Mouse (Mus musculus): Measurements from ENCODE around the gene Hoxb6. TPM values are rescaled to one million over a fixed set of nuclear protein-coding genes. Genes with fewer than 3 reads are reported as not detected.

Hoxb6 gene
- total RNA-seq, 2 experiments from 2014 or later, result 37.0 to 68.1 TPM

DNA sequence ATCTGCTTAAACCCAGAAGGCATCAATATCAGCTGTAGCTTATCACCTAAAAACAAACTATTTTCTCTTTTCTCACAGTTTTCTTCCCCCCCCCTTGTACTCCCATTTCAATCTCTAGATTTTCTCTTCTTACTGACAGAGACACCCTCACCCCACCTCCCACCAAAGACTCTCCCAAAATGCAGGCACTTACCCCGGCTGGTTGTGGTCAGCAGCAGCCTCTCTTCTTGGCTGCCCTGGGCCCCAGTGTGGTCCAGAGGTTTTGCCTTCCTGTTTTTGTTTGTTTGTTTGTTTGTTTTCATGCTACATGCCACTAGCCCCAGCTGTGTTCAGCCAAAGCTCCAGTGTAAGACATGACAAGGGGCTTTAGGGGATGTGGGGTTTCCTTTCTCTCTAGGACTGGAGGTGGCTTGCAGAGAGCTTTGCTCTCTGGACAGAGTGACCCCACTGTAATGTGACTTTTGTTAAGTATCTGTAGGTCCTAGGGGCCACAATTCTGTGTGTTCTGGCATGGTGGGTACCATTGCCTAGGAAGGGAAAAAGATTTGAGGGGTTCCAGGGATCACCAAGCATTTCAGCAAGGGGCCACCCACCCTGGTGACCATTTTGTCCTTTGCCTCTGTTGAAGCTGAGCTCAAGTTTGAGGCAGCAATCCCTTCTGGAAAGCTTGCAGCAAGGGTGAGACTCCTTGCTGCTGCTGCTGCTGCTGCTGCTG is 24.1 kb upstream of the Hoxb6 start:
- peak; percentile 9 to 20 for DNase-seq (ENCODE audit: low spot score in 2 of 2)

DNA sequence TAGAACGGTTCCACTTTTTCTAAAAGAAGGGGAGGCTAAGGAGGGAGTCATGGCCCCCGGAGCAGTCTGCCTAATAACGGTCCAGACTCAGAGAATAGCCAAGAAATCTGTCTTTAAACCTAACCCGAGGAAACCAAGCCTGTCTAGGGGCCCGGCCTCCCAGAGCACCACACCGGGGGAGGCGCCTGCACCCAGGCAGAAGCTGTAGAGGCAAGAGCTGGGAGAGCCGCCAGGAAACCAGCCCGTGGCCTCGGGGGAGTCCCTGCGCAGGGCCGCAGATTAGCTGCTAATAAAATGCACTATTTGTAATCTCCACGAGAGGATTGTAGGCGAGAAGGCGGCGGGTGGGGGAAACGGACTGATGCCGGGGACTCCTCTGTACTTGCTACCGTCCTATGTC is 22.4 kb upstream of the Hoxb6 start:
- peak; percentile 72 to 81 for DNase-seq (ENCODE audit: low spot score in 2 of 2)

DNA sequence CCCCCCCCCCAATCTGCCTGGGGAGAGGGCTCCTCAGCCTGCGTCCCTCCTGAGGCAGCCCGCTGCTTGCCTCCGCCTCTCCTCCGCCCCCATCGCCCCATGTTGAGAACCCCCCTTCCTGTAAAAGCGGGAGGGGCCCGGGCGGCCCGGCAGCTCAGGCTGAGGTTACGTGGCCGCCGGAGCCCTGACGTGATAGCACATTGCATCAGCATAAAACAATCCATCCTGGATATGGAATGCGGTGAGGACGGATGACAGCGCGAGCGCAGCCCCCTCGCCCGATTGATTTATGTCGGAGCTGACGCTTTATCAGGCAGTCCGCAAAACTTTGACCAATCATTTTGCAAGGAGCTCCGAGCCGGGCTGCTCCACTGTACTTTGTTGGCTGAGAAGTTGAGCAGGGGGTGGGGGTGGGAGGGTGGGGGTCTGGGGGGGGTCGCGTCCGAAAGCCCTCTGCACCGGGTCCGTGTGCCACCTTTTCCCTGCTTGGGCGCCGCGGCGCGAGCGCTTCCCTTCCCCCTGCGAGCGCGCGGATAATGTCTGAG is 21.2 kb upstream of the Hoxb6 start, which contains the start of gene Hoxb9:
Hoxb9 (plus strand) TSS at position 462 of the 545 bp plus-strand sequence.
- peak; percentile 74 to 85 for DNase-seq (ENCODE audit: low spot score in 2 of 2)

DNA sequence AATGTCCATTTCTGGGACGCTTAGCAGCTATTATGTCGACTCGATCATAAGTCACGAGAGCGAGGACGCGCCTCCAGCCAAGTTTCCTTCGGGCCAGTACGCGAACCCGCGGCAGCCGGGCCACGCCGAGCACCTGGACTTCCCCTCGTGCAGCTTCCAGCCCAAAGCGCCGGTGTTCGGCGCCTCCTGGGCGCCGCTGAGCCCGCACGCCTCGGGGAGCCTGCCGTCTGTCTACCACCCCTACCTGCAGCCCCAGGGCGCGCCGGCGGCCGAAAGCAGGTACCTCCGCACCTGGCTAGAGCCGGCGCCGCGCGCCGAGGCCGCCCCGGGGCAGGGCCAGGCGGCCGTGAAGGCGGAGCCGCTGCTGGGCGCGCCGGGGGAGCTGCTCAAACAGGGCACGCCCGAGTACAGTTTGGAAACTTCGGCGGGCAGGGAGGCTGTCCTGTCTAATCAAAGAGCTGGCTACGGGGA is 20.7 kb upstream of the Hoxb6 start:
- peak; percentile 63 to 76 for DNase-seq (ENCODE audit: low spot score in 2 of 2)

DNA sequence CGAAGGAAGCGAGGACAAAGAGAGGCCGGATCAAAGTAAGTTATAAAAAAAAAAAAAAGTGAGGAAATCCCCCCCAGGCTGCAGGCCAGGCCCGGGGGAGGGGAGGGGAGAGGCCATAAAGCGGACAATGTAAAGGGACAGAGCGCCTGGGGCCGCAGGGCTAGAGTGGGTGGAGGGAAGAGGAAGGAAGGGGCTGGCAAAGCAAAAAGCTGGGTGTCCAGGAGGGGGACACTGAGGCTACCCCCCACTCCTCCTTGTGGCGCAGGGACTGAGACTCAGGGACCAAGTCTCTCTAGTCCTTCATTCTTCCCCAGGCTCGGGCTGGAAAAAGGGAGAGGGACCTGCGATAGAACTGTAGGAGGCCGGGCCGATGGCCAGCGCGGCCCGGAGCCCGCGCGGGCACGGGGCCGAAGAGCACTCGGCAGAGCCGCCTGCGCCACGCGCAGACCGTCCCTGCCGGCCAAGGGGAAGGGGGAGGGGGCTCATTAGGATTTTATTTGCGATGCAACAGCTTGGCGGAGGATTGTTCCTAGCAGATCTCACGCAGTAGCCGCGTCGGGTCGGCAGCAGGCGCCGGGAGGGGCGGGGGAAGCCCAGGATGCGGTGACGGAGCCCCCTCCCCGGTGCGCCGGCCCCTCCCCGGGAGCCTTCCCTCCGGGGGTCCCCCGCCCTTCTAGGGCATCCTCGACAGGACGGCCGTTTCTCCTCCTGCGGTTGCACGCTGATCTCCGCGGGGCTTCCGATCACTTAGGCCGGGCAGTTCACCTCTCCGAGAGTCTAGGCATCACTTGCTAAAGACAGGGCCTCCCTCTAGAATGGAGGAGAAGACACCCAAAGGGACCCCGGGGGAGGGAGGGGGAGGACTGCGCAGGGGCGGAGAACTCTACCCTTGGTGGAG is 20.0 kb upstream of the Hoxb6 start:
- peak in 1 of 2 experiments; percentile 54 for DNase-seq (ENCODE audit: low spot score in 2 of 2)

DNA sequence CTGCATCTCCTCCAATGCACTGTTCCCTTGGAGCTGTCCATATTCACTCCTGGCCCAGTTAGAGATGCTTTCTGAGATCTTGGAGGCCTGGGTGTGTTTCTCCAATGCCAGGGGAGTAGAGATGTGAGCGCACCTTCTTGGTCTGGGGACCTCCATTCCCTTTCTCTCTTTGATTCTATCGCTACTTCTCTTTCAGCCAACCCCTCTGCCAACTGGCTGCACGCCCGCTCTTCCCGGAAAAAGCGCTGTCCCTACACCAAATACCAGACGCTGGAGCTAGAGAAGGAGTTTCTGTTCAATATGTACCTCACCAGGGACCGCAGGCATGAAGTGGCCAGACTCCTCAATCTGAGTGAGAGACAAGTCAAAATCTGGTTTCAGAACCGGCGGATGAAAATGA is 17.8 kb upstream of the Hoxb6 start:
- DNase-seq (ENCODE audit: low spot score in 2 of 2), result no peak

DNA sequence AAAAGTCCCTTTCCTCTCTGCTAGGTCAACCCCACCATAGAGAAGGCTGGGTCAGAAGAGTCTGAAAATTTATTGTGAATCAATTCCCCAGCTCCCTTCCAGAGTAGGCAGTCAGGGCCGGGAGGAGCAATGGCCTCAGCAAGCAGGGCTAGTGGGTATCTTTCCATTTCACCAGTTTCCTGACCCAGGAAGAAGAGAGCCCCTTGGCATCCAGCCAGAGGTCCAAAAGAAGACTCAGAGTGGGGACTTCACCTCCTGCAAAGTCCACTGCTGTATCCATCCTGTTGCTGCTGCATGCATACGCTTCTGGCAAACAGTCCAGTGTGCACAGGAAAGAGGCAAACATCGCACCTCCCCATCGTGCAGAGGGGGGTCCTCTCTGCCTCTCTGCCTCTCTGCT is 16.4 kb upstream of the Hoxb6 start:
- peak in 1 of 2 experiments; percentile 64 for DNase-seq (ENCODE audit: low spot score in 2 of 2)

DNA sequence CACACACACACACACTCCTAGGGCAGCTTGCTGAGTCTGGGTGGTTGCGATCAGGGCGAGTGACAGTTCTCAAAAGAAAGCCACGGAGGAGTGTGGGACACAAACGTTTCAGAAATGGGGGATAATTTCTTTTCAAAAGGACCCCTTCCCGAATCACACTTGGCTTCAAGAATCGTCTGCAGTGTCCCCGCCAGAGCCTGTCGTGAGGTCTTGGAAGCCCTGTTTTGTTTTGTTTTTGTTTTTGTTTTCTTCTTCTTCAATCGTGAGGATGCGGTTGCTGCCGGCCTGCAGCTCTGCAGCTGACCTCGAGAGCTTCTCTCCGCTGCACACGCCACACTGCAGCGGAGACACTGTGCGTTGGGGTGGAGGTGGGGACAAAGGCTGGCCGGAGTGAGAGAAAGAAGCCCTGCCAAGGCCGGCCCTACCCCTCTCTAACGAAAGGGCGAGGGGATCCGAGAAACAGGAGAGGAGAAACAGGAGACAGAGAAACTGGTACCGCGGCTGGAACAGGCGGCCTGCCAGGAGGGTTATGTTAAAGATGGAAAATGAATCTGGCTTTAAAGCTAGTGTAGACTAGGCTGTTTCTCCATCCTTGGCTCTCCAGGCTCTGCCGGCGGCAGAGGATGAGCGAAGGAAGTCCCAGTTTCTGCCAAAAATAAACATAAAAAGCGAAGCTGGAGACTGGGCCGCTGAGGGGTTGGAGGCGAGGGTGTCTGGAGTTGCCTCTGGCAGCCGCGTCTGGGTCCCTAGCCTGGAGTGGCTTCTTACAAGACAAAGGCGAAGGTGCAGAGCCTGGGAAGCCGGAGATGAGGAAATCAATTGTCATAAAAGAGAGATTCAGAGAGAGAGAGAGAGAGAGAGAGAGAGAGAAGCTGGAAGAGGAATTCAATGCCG is 14.9 kb upstream of the Hoxb6 start:
- peak in 1 of 2 experiments; percentile 67 for DNase-seq (ENCODE audit: low spot score in 2 of 2)

DNA sequence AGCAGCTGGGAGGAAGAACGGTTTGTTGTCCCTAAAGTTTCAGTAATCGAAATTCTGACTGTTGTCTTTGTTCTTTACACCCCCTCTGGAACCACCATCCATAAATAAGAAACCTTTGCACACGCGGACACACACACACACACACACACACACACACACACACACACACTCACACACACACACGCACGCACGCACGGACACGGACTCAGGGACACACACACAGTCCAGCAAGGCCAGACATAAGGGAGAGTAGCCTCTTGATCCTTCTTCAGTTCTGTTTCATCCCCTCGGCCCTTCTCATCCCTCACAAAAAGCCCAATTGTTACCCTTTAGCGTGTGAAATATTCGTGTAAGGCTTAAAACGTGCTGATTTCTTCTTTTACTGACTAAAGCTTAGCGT is 14.0 kb upstream of the Hoxb6 start:
- DNase-seq (ENCODE audit: low spot score in 2 of 2), result no peak

DNA sequence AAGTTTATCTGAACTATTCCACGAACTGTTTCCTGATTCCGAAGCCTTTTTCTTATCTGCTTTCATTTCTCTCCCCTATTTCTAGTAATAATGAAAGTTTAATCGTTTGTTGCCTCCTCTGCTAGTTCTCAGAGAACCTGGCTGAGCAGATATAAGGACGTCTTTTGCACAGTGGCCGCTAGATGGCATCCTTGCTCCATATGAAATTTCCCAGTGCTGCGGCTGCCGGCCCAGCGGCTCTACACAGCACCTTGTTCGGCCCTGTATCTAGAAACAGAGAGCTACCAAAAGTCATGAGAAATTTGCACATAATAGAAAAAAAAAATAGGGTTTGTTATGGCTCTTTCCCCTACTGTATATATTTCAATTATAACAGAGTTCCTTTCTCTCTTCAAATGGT is 13.5 kb upstream of the Hoxb6 start:
- DNase-seq (ENCODE audit: low spot score in 2 of 2), result peak; percentile 90 to 93

DNA sequence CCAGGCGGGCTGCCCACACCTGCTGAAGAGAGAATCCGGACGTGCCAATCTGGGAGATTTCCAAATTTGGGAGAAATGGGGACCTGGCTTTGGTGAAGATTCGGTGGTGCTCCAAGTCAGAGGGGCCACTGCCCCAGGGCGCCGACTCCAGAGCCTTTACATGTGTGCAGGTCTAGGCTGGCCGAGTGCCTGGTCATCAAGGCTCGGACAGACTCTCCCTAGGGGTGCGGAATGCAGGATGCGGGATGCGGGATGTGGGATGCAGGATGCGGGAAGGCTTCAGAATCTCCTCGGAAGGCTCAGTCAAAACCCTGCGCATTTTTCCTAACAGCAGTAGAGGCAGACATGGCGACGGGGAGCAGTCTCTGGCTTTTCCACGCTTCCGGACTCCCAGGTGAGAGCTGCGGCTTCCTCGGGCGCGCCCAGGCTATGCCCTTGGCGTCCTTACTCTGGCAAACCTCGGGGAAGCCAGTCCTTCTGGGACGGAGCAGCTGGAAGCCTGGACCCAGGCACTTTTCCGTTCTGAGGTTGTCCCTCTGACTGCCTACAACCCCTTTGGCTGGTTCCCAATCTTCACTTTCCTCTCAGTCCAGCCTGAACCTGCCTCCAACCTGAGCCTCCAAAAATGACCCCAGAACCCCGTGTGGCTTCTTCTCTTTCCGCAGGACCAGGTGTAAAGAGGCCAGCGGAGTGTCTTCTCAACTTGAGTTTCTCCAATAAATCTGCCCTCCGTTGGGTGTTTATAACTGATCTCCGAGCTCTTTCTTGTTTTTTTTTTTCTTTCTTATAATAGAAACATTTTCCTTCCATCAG is 12.6 kb upstream of the Hoxb6 start:
- DNase-seq (ENCODE audit: low spot score in 2 of 2), result peak; percentile 46 to 56

DNA sequence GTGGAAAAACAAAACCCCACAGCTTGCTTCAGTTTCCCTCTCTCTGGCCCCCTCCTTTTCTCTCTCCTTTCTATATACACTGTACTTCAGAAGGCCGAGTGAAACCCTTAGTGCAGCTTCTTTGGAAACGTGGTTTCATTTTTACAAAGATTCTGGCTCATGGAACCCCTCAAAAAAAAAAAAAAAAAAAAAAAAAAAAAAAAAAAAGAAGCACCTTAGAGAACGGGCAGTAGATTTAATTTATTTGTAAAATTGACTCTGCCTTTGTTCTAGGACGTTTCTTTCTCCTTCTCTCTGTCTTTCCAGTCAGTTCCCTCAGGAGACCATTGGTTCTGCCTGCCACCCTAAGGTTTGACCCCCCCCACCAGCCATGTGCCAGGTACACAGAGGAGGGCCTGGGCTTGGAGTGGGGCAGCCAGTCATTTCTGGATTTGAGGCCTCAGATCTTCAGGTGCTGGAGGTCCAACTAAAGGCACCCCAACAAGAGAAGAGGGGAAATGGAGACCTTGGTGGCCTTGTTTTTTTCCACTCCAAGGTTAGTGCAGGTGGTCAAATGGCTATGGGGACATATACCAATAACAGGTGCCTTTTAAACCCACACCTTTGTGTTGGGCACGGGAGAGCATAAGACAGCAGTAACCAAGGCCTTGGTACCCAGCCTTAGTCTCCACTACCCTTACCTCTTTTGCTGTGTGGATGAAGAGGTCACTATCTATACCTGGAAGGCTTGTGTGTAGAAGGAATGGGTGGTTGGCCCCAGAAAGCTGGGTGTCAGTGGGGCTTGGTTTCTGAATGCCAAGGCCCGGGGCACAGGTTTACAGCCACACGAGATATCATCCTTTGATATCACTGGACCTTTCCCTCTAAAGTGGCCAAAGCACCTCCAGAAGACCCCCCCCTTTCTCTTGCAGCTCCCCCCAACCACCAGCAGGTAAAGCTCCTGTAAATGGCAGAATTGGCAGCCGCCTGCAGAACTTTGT is 11.6 kb upstream of the Hoxb6 start:
- peak in 1 of 2 experiments; percentile 32 for DNase-seq (ENCODE audit: low spot score in 2 of 2)

DNA sequence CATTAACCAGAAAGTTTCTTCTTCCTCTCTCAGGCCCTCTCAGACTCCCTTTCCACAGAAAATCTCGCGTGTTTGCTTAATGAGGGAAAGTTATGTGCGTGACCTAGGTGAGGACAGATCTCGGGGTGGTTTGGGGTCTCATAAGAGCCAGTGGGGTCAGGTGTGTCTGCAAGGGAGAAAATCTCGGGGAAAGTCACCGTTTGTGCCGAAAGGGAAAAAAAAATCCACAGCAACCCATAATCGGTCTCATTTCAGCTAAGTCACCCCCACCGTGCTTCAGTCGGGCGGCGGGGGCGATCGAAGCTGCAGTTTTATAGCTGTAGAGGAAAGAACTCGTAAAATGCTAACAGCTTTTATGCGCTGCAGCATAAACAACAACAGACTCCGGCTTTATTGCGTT is 10.9 kb upstream of the Hoxb6 start:
- DNase-seq (ENCODE audit: low spot score in 2 of 2), result no peak

DNA sequence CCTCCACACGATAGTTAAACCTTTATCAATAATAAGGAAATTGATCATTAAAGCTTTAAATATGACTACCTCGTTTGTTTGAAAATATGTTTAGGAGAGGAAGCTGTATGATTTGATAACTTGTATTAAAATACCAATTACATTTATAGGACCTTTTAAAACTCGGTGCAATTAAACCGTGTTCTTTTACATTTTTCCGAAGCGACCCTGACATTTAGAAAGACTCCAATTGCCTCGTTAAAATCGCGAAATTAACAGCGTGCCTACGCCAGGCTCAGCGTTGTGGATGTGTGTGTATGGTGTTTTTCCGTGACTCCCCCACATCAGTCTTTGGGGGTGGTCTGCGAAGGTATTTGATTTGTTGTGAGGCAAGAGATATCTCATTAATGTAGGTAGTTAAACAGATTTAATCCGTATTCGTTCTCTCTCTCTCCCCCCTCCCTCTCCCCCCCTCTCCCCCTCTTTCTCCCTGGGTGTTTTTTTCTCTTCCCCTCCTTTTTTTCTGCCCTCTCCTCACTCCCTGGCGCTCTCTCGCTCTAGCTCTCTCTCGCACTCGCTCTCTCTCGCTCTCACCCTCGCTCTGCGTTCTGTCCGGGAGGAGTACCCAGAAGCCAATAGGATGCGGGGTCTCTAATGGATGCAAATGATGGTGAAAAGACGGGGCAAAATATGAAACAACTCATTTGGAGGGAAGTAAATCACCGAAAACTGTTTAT is 10.3 kb upstream of the Hoxb6 start, which contains the start of gene Hoxb8:
Hoxb8 (plus strand) TSS at position 51 of the 716 bp plus-strand sequence.
- peak in 1 of 2 experiments; percentile 44 for DNase-seq (ENCODE audit: low spot score in 2 of 2)

DNA sequence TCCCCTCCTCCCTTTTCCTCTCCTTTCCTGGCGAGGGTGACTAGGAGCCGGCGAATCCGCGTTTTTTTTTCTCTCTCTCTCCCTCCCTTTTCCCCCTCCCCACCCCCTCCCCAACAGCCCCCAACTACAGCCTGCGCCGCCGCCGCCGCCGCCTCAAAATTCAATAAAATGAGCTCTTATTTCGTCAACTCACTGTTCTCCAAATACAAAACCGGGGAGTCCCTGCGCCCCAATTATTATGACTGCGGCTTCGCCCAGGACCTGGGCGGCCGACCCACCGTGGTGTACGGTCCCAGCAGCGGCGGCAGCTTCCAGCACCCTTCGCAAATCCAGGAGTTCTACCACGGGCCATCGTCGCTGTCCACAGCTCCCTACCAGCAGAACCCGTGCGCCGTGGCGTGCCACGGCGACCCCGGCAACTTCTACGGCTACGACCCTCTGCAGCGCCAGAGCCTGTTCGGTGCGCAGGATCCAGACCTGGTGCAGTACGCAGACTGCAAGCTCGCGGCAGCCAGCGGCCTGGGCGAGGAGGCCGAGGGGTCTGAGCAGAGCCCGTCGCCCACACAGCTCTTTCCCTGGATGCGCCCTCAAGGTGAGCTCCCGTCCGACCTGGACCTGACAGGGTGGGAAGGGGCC is 9.4 kb upstream of the Hoxb6 start:
- DNase-seq (ENCODE audit: low spot score in 2 of 2), result peak in 1 of 2 experiments; percentile 42

DNA sequence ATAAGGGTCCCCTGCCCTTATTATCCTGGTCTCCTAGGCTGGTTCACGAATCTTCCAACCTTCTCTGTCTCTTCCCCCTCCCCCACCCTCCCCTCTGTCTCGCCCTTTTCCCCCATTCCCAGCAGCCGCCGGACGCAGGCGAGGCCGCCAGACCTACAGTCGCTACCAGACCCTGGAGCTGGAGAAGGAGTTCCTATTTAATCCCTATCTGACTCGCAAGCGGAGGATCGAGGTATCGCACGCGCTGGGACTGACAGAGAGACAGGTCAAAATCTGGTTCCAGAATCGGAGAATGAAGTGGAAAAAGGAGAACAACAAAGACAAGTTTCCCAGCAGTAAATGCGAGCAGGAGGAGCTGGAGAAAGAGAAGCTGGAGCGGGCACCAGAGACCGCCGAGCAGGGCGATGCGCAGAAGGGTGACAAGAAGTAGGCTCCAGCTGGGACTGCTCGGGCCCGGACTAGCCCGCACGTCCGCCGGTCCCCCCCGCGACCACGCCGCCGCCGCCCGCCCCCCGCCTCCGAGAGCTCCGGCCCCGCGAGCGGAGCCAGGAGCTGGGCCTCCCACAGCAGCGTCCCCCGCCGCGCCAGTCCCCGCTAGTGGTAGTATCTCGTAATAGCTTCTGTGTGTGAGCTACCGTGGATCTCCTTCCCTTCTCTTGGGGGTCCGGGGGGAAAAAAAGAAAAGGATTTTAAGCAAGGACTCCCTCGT is 8.1 kb upstream of the Hoxb6 start:
- DNase-seq (ENCODE audit: low spot score in 2 of 2), result peak in 1 of 2 experiments; percentile 63
